Mouse (Mus musculus) liver, adult 2 months (tissue): ENCODE results near the gene Naa38.

Source experiments
- CTCF ChIP-seq: fragments of 200-500 bp; IDR thresholded peaks from 2 replicates; pipeline ENCODE4 v1.5.1; 2011; ENCODE audit warnings: low read depth, low read length, control low read depth
- POLR2A ChIP-seq: fragments of 200-500 bp; IDR thresholded peaks from 2 replicates; pipeline ENCODE4 v1.6.1; 2011; ENCODE audit warnings: low read length, control low read depth; ENCODE audit not compliant: insufficient read depth; ENCODE audit errors: extremely low read depth

DNA sequence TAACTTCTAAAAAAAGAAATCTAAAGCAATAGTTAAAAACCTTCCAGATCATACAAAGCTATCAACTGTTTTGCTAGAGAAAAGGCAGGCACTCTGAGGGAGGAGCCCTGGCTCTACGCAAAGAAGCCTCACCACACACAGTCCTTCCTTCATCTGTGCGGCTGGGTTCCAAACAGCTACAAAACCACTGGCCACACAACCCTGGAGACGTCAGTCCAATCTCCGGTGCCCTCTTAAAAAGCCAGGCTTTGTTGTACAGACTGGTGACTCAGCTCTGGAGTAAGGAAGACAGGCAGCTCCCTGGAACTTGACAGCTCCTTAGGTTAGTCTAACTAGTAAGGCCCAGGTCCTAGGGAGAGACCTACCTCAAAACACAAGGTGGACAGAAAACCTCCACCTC, 19.6 kb upstream of the Naa38 start:
- TF ChIP-seq POLR2A (no peak), CTCF (no peak)
